Mouse (Mus musculus) heart, adult 8-10 months (tissue): Measurements from ENCODE around the gene Gm21762. TPM values are rescaled to one million over a fixed set of nuclear protein-coding genes. Genes with fewer than 3 reads are reported as not detected.
"Not testable (repeated sequence)": the region's sequence is repeated elsewhere in the genome, so short reads cannot be mapped to it uniquely, and the experiment has no call there.

Experiments
- DNase-seq: peaks from one replicate; pipeline ENCODE4 v3.0.0; 2022; ENCODE audit warnings: low spot score
- total RNA-seq, 4 experiments: library from RNA; stranded (reverse); gene quantifications; 2 replicates each; pipeline ENCODE4 v1.2.4; 2022

Gene Gm21762
- not detected for total RNA-seq

GRCm38 (mm10) chr13:120215847-120216246 is at the start of gene Gm21762:
Gm21762 (minus strand) TSS chr13:120215947.
- DNase-seq = not testable (repeated sequence)

DNA sequence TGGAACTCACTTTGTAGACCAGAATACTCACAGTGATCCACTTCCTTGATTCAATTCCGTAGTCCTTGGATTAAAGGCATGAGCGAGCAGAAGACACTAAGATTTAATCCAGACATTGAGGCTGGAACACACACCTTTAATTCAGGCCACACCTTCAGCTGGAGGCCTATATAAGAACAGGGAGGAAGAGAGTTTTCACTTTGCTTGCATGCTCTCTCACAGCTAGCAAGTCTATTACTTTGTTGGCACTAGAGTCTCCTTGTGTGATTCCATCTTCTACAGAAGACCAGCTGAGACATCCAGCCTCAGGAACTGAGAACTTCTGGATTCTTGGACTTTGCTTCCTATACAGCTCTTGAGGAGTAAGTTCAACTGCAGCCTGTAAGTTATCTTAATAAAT is 47.1 kb upstream of the Gm21762 start, which contains the start of gene AF067061:
AF067061 (plus strand) TSS at position 245 of the 400 bp plus-strand sequence.
- not testable (repeated sequence) for DNase-seq

- DNase-seq = not testable (repeated sequence)
Measured at GRCm38 (mm10) chr13:120259718-120260117, 44.0 kb upstream of the Gm21762 start.

DNA sequence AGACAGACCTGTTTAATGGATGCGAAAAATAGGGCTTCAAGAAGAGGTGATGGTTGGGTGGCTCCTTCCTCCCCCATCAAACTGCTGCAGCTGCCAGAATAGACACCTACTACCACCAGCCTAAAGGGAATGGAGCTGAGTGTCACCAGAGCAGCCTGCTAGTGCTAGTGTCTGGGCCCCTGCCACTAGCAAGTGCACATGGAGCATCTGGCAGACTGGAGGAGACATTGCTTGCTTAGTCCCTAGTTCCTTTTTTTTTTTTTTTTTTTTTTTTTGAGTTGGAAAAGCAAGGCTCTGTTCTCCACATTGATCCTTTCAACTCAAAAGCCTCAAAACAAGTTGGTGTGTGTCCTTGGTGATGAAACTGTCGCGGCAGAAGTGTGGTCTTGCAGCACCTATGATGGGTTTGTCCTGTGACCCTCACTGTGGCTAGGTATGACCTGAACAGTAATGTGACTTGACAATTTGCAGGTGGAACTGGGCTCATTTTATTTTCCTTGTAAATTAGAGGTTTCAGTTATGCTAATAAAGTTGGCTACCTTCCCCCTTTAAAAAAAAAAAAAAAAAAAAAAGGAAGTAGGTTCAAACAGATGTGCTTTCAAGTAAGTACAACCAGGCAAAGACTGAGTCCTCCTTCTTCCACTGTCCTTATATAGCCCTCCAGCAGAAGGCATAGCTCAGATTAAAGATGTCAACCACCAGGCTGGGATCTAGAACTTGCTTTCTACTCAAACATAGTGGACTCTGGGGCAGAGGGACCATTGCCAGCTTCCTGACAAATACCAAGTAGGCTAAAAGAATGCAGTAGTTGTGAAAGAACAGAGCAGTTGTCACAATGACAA is 43.3 kb upstream of the Gm21762 start:
- DNase-seq = not testable (repeated sequence)

GRCm38 (mm10) chr13:120251208-120251924 is 35.6 kb upstream of the Gm21762 start:
- DNase-seq = not testable (repeated sequence)

DNA sequence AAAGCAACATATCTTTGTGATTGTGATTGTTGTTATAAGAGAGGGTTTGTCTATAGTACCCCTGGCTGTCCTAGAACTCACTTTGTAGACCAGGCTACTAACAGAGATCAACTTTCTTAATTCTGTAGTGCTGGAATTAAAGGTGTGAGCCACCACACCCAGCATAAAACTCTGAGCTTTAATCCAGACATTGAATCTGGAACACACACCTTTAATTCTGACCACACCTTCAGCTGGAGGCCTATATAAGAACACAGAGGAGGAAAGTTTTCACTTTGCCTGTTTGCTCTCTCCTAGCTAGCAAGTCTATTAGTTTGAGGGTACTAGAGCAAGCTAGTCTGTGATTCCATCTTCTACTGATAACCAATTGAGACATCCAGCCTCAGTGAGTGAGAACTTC is 23.1 kb upstream of the Gm21762 start, which contains the start of gene Gm21731:
Gm21731 (plus strand) TSS at position 301 of the 400 bp plus-strand sequence.
- not testable (repeated sequence) for DNase-seq

- not testable (repeated sequence) for DNase-seq
Measured at GRCm38 (mm10) chr13:120232447-120233049, 16.8 kb upstream of the Gm21762 start.

GRCm38 (mm10) chr13:120231798-120232197 is 16.1 kb upstream of the Gm21762 start:
- DNase-seq = not testable (repeated sequence)

DNA sequence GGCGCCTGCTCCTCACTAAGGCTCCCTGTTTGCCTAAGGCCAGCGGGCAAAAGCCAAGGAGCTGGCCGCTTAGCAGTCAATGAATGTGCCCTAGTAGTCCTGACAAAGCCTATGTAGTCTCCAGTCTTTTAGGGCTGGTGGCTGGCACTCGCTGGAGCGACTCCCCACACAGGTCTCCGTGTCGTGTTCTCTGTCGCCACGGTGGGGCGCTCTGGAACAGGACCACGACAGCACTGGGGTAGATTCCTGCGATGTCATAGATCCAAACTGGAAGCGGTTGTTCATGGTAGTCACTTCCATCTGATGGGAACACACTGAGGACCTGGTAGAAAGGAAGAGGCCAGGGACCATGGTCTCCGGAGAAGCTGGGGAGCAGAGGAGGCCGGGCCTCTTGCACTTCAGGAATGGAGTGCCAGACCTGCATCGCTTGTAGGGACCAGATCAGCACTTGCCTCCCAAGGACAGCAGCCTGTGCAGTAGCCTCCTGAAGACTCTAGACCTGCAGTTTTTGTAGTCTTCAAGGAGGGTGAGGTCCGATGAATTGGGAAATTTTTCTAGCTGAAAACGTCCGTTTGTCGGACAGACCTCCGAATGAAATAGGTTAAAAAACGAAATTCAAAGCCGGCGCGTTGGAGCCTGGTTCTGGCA is 7.4 kb upstream of the Gm21762 start:
- DNase-seq = not testable (repeated sequence)

GRCm38 (mm10) chr13:120220922-120221321 is 5.2 kb upstream of the Gm21762 start:
- not testable (repeated sequence) for DNase-seq

- not testable (repeated sequence) for DNase-seq
Measured at GRCm38 (mm10) chr13:120196189-120196821, 19.4 kb downstream of the Gm21762 start.

DNA sequence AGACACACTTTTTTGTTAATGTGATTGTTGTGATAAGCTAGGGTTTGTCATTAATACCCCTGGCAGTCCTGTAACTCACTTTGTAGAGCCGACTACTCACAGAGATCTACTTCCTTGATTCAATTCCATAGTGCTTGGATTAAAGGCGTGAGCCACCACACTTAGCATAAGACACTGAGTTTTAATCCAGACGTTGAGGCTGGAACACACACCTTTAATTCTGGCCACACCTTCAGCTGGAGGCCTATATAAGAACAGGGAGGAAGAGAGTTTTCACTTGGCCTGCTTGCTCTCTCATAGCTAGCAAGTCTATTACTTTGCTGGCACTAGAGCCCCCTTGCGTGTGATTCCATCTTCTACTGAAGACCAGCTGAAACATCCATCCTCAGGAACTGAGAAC is 43.6 kb downstream of the Gm21762 start, which contains the start of gene Gm21818:
Gm21818 (plus strand) TSS at position 301 of the 400 bp plus-strand sequence.
- not testable (repeated sequence) for DNase-seq

GRCm38 (mm10) chr13:120168301-120168700 is 47.4 kb downstream of the Gm21762 start:
- not testable (repeated sequence) for DNase-seq

Other genes with a start within 250 kb of the Gm21762 start
- not detected for gene Gm36079, start 188.9 kb downstream of the Gm21762 start, total RNA-seq
- gene Gm21188, start 163.8 kb downstream of the Gm21762 start, total RNA-seq = under 1 TPM in 3 of 4 experiments, not detected in 1; 0.22 to 0.72 (median 0.28) TPM
- gene Gm20767, start 75.7 kb downstream of the Gm21762 start, total RNA-seq = not detected
- gene Gm21818, start 43.5 kb downstream of the Gm21762 start, total RNA-seq = not detected
- gene Gm21731, start 23.2 kb upstream of the Gm21762 start, total RNA-seq = not detected
- not detected for gene AF067061, start 47.2 kb upstream of the Gm21762 start, total RNA-seq
- gene BC147527, start 84.4 kb upstream of the Gm21762 start, total RNA-seq = not detected
- gene Tcstv3, start 100.9 kb upstream of the Gm21762 start, total RNA-seq = not detected